Mouse (Mus musculus) heart, postnatal 4 days (tissue): ENCODE measurements around the gene Rpl7a. TPM values are rescaled to one million over a fixed set of nuclear protein-coding genes. Genes with fewer than 3 reads are reported as not detected.

ENCODE experiments used
- DNase-seq: peaks from one replicate; pipeline ENCODE4 v3.0.0; 2021
- total RNA-seq, 2 experiments: library from RNA; stranded (reverse); gene quantifications; 2 replicates each; pipeline ENCODE4 v1.2.3; 2021

Rpl7a gene
- total RNA-seq, 2 experiments from 2014 or later: 414 to 433 TPM

GRCm38 (mm10) chr2:26956811-26957487 is 46.4 kb downstream of the Rpl7a start:
- DNase-seq: no peak

GRCm38 (mm10) chr2:26957488-26957859 is 46.9 kb downstream of the Rpl7a start:
- DNase-seq: no peak

- no peak for DNase-seq
Measured at GRCm38 (mm10) chr2:26960756-26961155, 50.2 kb downstream of the Rpl7a start.

Other genes starting within 250 kb of the Rpl7a start
- gene Lcn4, start 239.5 kb upstream of the Rpl7a start, total RNA-seq: not detected
- not detected for gene Abo, start 45.8 kb upstream of the Rpl7a start, total RNA-seq
- 10 to 100 TPM; 14.7 to 15.7 TPM for gene Surf6, start 7.9 kb upstream of the Rpl7a start, total RNA-seq
- 10 to 100 TPM; 30.2 to 36.1 TPM for gene Med22, start 87 bp upstream of the Rpl7a start, total RNA-seq
- 10 to 100 TPM; 16.4 to 17.4 TPM for gene Surf2, start 5.6 kb downstream of the Rpl7a start, total RNA-seq
- gene Surf1, start 5.8 kb downstream of the Rpl7a start, total RNA-seq: 10 to 100 TPM; 40.7 to 41.9 TPM
- 100 to 1,000 TPM; 110 to 117 TPM for gene Surf4, start 23.2 kb downstream of the Rpl7a start, total RNA-seq
- gene Stkld1, start 23.3 kb downstream of the Rpl7a start, total RNA-seq: not detected
- 10 to 100 TPM; 19.1 to 20.4 TPM for gene Rexo4, start 53.6 kb downstream of the Rpl7a start, total RNA-seq
- gene Adamts13, start 62.7 kb downstream of the Rpl7a start, total RNA-seq: not detected
- gene Cacfd1, start 99.2 kb downstream of the Rpl7a start, total RNA-seq: 10 to 100 TPM; 28.0 to 29.7 TPM
- under 1 TPM; 0.18 to 0.24 TPM for gene Slc2a6, start 117.2 kb downstream of the Rpl7a start, total RNA-seq
- not detected for gene Mymk, start 161.4 kb downstream of the Rpl7a start, total RNA-seq
- 10 to 100 TPM; 10.6 to 11.4 TPM for gene Adamtsl2, start 168.6 kb downstream of the Rpl7a start, total RNA-seq
- under 1 TPM; 0.55 to 0.65 TPM for gene Fam163b, start 231.7 kb downstream of the Rpl7a start, total RNA-seq